Mouse (Mus musculus): ENCODE data around the gene Tmem39b. TPM values are rescaled to one million over a fixed set of nuclear protein-coding genes. Genes with fewer than 3 reads are reported as not detected.
"Not testable (repeated sequence)": the region's sequence is repeated elsewhere in the genome, so short reads cannot be mapped to it uniquely, and the experiment has no call there.

Gene Tmem39b
- polyA plus RNA-seq (2016; fragmentation: Nextera tagmentation; extraction: Ambion mirVana): 15.7 and 20.0 TPM in 2 replicates

GRCm38 (mm10) chr4:129696158-129696985 is at the start of gene Tmem39b:
Tmem39b (minus strand) TSS chr4:129696838.
- under 1% methylated on average over 57 of the region's 57 CpGs for WGBS

GRCm38 (mm10) chr4:129746106-129746505 is 49.5 kb upstream of the Tmem39b start:
- H3K4me3 ChIP-seq: no peak overlapping the region
- H3K27ac ChIP-seq: no peak overlapping the region
- H3K36me3 ChIP-seq (replicated peaks): no peaks in the 10 kb centered on the region
- H3K4me1 ChIP-seq: peaks cover 36% of the 10 kb centered on the region
- no peaks in the 10 kb centered on the region for H3K9me3 ChIP-seq
- 71% methylated on average over 1 of the region's 1 CpGs for WGBS
- no peak for DNase-seq (ENCODE audit: extremely low spot score, low spot score)
- H3K27me3 ChIP-seq (ENCODE audit: poor library complexity, severe bottlenecking): peaks cover 9% of the 10 kb centered on the region

More at GRCm38 (mm10) chr4:129696158-129696985, at the start of gene Tmem39b:
- H3K27me3 ChIP-seq (ENCODE audit: poor library complexity, severe bottlenecking): no peaks in the 10 kb centered on the region
- H3K36me3 ChIP-seq (replicated peaks): peaks cover 37% of the 10 kb centered on the region
- H3K4me1 ChIP-seq: peaks cover 23% of the 10 kb centered on the region
- peak within 1 kb of the TSS; percentile 98 for H3K27ac ChIP-seq
- H3K4me3 ChIP-seq: peak within 1 kb of the TSS; percentile 79
- no peaks in the 10 kb centered on the region for H3K9me3 ChIP-seq
- peak; percentile 96 for DNase-seq (ENCODE audit: extremely low spot score, low spot score)

- WGBS: 47% methylated on average over 2 of the region's 2 CpGs
- no peak for DNase-seq (ENCODE audit: extremely low spot score, low spot score)
Measured at GRCm38 (mm10) chr4:129743494-129743893, 46.9 kb upstream of the Tmem39b start.

GRCm38 (mm10) chr4:129743010-129743390 is 46.4 kb upstream of the Tmem39b start:
- H3K4me3 ChIP-seq: peak overlapping the region; percentile 100
- H3K27ac ChIP-seq: peak overlapping the region; percentile 99
- H3K27me3 ChIP-seq (ENCODE audit: poor library complexity, severe bottlenecking): no peaks in the 10 kb centered on the region
- DNase-seq (ENCODE audit: extremely low spot score, low spot score): peak; percentile 52
- WGBS: 10% methylated on average over 7 of the region's 7 CpGs
- H3K36me3 ChIP-seq (replicated peaks): peaks cover 22% of the 10 kb centered on the region
- peaks cover 37% of the 10 kb centered on the region for H3K4me1 ChIP-seq
- H3K9me3 ChIP-seq: no peaks in the 10 kb centered on the region

More at GRCm38 (mm10) chr4:129743494-129743893, 46.9 kb upstream of the Tmem39b start:
- H3K27me3 ChIP-seq (ENCODE audit: poor library complexity, severe bottlenecking): no peaks in the 10 kb centered on the region
- H3K4me3 ChIP-seq: peak overlapping the region; percentile 100
- peak overlapping the region; percentile 99 for H3K27ac ChIP-seq
- no peaks in the 10 kb centered on the region for H3K9me3 ChIP-seq
- H3K36me3 ChIP-seq (replicated peaks): peaks cover 18% of the 10 kb centered on the region
- H3K4me1 ChIP-seq: peaks cover 35% of the 10 kb centered on the region

- no peaks in the 10 kb centered on the region for H3K27me3 ChIP-seq (ENCODE audit: poor library complexity, severe bottlenecking)
- WGBS: under 1% methylated on average over 76 of the region's 76 CpGs
Measured at GRCm38 (mm10) chr4:129742232-129743009, 45.8 kb upstream of the Tmem39b start, which contains the start of gene Khdrbs1. Khdrbs1 (minus strand) TSS chr4:129742303.

GRCm38 (mm10) chr4:129741974-129742231 is 45.3 kb upstream of the Tmem39b start:
- peak overlapping the region; percentile 99 for H3K27ac ChIP-seq
- no peak for DNase-seq (ENCODE audit: extremely low spot score, low spot score)
- no peaks in the 10 kb centered on the region for H3K27me3 ChIP-seq (ENCODE audit: poor library complexity, severe bottlenecking)
- H3K9me3 ChIP-seq: no peaks in the 10 kb centered on the region
- under 1% methylated on average over 34 of the region's 34 CpGs for WGBS
- H3K4me1 ChIP-seq: peaks cover 41% of the 10 kb centered on the region
- H3K4me3 ChIP-seq: peak overlapping the region; percentile 100
- H3K36me3 ChIP-seq (replicated peaks): peaks cover 31% of the 10 kb centered on the region

More at GRCm38 (mm10) chr4:129742232-129743009, 45.8 kb upstream of the Tmem39b start, which contains the start of gene Khdrbs1:
- Histone ChIP-seq H3K27ac (peak within 1 kb of the TSS; percentile 99), H3K4me1 (peaks cover 38% of the 10 kb centered on the region), H3K36me3 (replicated peaks) (peaks cover 26% of the 10 kb centered on the region), H3K4me3 (peak within 1 kb of the TSS; percentile 100), H3K9me3 (no peaks in the 10 kb centered on the region)
- peak; percentile 98 for DNase-seq (ENCODE audit: extremely low spot score, low spot score)

- peak; percentile 61 for DNase-seq (ENCODE audit: extremely low spot score, low spot score)
- WGBS: under 1% methylated on average over 62 of the region's 62 CpGs
- Histone ChIP-seq H3K4me3 (peak overlapping the region; percentile 100), H3K4me1 (peaks cover 41% of the 10 kb centered on the region), H3K36me3 (replicated peaks) (peaks cover 35% of the 10 kb centered on the region), H3K27me3 (ENCODE audit: poor library complexity, severe bottlenecking) (no peaks in the 10 kb centered on the region), H3K9me3 (no peaks in the 10 kb centered on the region), H3K27ac (peak overlapping the region; percentile 99)
Measured at GRCm38 (mm10) chr4:129741251-129741973, 44.8 kb upstream of the Tmem39b start.

GRCm38 (mm10) chr4:129739111-129739645 is 42.5 kb upstream of the Tmem39b start:
- Histone ChIP-seq H3K4me3 (peak overlapping the region; percentile 100), H3K4me1 (peaks cover 34% of the 10 kb centered on the region), H3K27ac (no peak overlapping the region), H3K9me3 (no peaks in the 10 kb centered on the region), H3K27me3 (ENCODE audit: poor library complexity, severe bottlenecking) (no peaks in the 10 kb centered on the region), H3K36me3 (replicated peaks) (peaks cover 55% of the 10 kb centered on the region)
- WGBS: 90% methylated on average over 4 of the region's 4 CpGs
- DNase-seq (ENCODE audit: extremely low spot score, low spot score): no peak

GRCm38 (mm10) chr4:129736173-129736572 is 39.5 kb upstream of the Tmem39b start:
- peaks cover 85% of the 10 kb centered on the region for H3K36me3 ChIP-seq (replicated peaks)
- no peak for DNase-seq (ENCODE audit: extremely low spot score, low spot score)

GRCm38 (mm10) chr4:129735485-129735884 is 38.8 kb upstream of the Tmem39b start:
- not testable (repeated sequence) for H3K27ac ChIP-seq; H3K27me3 ChIP-seq (ENCODE audit: poor library complexity, severe bottlenecking); DNase-seq (ENCODE audit: extremely low spot score, low spot score); H3K9me3 ChIP-seq; H3K4me3 ChIP-seq
- Histone ChIP-seq H3K4me1 (peaks cover 18% of the 10 kb centered on the region), H3K36me3 (replicated peaks) (peaks cover 89% of the 10 kb centered on the region)
- whole genome bisulfite sequencing: 90% methylated on average over 4 of the region's 4 CpGs

More at GRCm38 (mm10) chr4:129736173-129736572, 39.5 kb upstream of the Tmem39b start:
- H3K27ac ChIP-seq: no peak overlapping the region
- H3K9me3 ChIP-seq: no peaks in the 10 kb centered on the region
- H3K4me1 ChIP-seq: peaks cover 20% of the 10 kb centered on the region
- no peak overlapping the region for H3K4me3 ChIP-seq
- no peaks in the 10 kb centered on the region for H3K27me3 ChIP-seq (ENCODE audit: poor library complexity, severe bottlenecking)
- WGBS: 98% methylated on average over 1 of the region's 1 CpGs

- 94% methylated on average over 5 of the region's 5 CpGs for WGBS
- no peak for DNase-seq (ENCODE audit: extremely low spot score, low spot score)
- Histone ChIP-seq H3K4me1 (no peaks in the 10 kb centered on the region), H3K36me3 (replicated peaks) (peaks cover 95% of the 10 kb centered on the region), H3K27ac (no peak overlapping the region), H3K4me3 (no peak overlapping the region), H3K27me3 (ENCODE audit: poor library complexity, severe bottlenecking) (no peaks in the 10 kb centered on the region), H3K9me3 (no peaks in the 10 kb centered on the region)
Measured at GRCm38 (mm10) chr4:129731423-129731822, 34.8 kb upstream of the Tmem39b start.

- H3K36me3 ChIP-seq (replicated peaks): peaks cover 95% of the 10 kb centered on the region
- 95% methylated on average over 9 of the region's 9 CpGs for WGBS
- no peaks in the 10 kb centered on the region for H3K4me1 ChIP-seq
- no peaks in the 10 kb centered on the region for H3K9me3 ChIP-seq
- H3K27me3 ChIP-seq (ENCODE audit: poor library complexity, severe bottlenecking): no peaks in the 10 kb centered on the region
- no peak for DNase-seq (ENCODE audit: extremely low spot score, low spot score)
- no peak overlapping the region for H3K27ac ChIP-seq
- H3K4me3 ChIP-seq: no peak overlapping the region
Measured at GRCm38 (mm10) chr4:129716310-129716709, 19.7 kb upstream of the Tmem39b start.

Measured in forebrain, embryonic 10.5 days (tissue).